Mouse (Mus musculus): ENCODE results near the gene Cd27.

- TF ChIP-seq CHD2 (IDR thresholded peaks at IDR 0.05; ENCODE audit: low read depth, low read length) = no peak
- TF ChIP-seq MAFK (IDR thresholded peaks at IDR 0.05; ENCODE audit: insufficient read depth, low read depth, low read length) = no peak
Measured at GRCm38 (mm10) chr6:125244551-125244950, 7.7 kb upstream of the Cd27 start.
